11 mouse cellular contexts compared by ENCODE assay signal in genomic region chr3:59744181-59744580, GRCm38 (mm10). TPM values are rescaled to one million over a fixed set of nuclear protein-coding genes. Genes with fewer than 3 reads are reported as not detected.
DNase-seq lines count a peak whose midpoint lies in the region; ATAC-seq and TF ChIP-seq lines count a peak whose summit lies in the region.
"Had no signal": no experiment of that assay in that cellular context is flagged by ENCODE, and none has a peak within 500 bp of the region (broad histone marks: within the 10 kb centered on the region; RNA-seq: fewer than 3 reads in every experiment).

No protein-coding gene starts in this region.

- peak; percentile 12 to 27 for DNase-seq in cerebellum, postnatal 36 days
- DNase-seq in cerebellum, adult 11 months, result no peak
- no peak for DNase-seq in liver, postnatal 0 days
- DNase-seq in liver, embryonic 11.5 days (ENCODE audit: low spot score), result no peak
- DNase-seq in NIH3T3 (ENCODE audit: low read depth), result peak; percentile 71
- DNase-seq in lung, postnatal 36 days, result peak; percentile 28
- no peak for DNase-seq in right cerebral cortex, postnatal 4 days
- DNase-seq: kidney, postnatal 25 days had no signal

- H3K9ac ChIP-seq in liver, postnatal 0 days (replicated peaks), result no peak overlapping the region
- H3K9ac ChIP-seq in liver, embryonic 11.5 days (ENCODE audit: low read depth, low read length), result no peak overlapping the region
- H3K9ac ChIP-seq in neural tube, embryonic 15.5 days (replicated peaks), result no peak overlapping the region

- H3K27ac ChIP-seq in liver, postnatal 0 days (ENCODE audit: low read depth), result no peak overlapping the region
- H3K27ac ChIP-seq in liver, embryonic 11.5 days (ENCODE audit: low read depth, low read length), result no peak overlapping the region
- H3K27ac ChIP-seq in neural tube, embryonic 15.5 days (replicated peaks), result no peak overlapping the region

- H3K36me3 ChIP-seq in liver, postnatal 0 days (replicated peaks; ENCODE audit: insufficient read depth, low read length), result no peaks in the 10 kb centered on the region
- no peaks in the 10 kb centered on the region for H3K36me3 ChIP-seq in liver, embryonic 11.5 days (ENCODE audit: control insufficient read depth, insufficient read depth, low read length)
- H3K36me3 ChIP-seq in neural tube, embryonic 15.5 days, result no peaks in the 10 kb centered on the region

- no peaks in the 10 kb centered on the region for H3K27me3 ChIP-seq in liver, postnatal 0 days (ENCODE audit: insufficient read depth, low read length)
- H3K27me3 ChIP-seq in liver, embryonic 11.5 days (replicated peaks; ENCODE audit: control insufficient read depth, insufficient read depth, low read length), result no peaks in the 10 kb centered on the region
- no peaks in the 10 kb centered on the region for H3K27me3 ChIP-seq in neural tube, embryonic 15.5 days (replicated peaks)

- WGBS in liver, postnatal 0 days (ENCODE audit: insufficient replicate concordance), result 13% methylated on average over 2 of the region's 2 CpGs
- WGBS in liver, embryonic 11.5 days, result 11% methylated on average over 2 of the region's 2 CpGs
- 22% methylated on average over 2 of the region's 2 CpGs for WGBS in neural tube, embryonic 15.5 days

- no peak overlapping the region for H3K4me2 ChIP-seq in liver, postnatal 0 days (ENCODE audit: low read depth, low read length)
- H3K4me2 ChIP-seq in liver, embryonic 11.5 days, result no peak overlapping the region
- no peak overlapping the region for H3K4me2 ChIP-seq in neural tube, embryonic 15.5 days

- TF ChIP-seq EP300 in liver, postnatal 0 days (IDR thresholded peaks at IDR 0.05; ENCODE audit: low read depth), result no peak

- no peak for ATAC-seq in liver, postnatal 0 days
- no peak for ATAC-seq in liver, embryonic 11.5 days (replicated peaks; ENCODE audit: low FRiP score)
- no peak for ATAC-seq in neural tube, embryonic 15.5 days (ENCODE audit: low FRiP score)

- H3K9me3 ChIP-seq in liver, postnatal 0 days (ENCODE audit: low read length), result no peaks in the 10 kb centered on the region
- no peaks in the 10 kb centered on the region for H3K9me3 ChIP-seq in liver, embryonic 11.5 days (ENCODE audit: control insufficient read depth, low read length)
- no peaks in the 10 kb centered on the region for H3K9me3 ChIP-seq in neural tube, embryonic 15.5 days (replicated peaks)

- no peaks in the 10 kb centered on the region for H3K4me1 ChIP-seq in liver, postnatal 0 days (ENCODE audit: insufficient read depth)
- H3K4me1 ChIP-seq in liver, embryonic 11.5 days (replicated peaks; ENCODE audit: control insufficient read depth, insufficient read depth, low read length), result no peaks in the 10 kb centered on the region
- H3K4me1 ChIP-seq in neural tube, embryonic 15.5 days, result no peaks in the 10 kb centered on the region

- H3K4me3 ChIP-seq in liver, postnatal 0 days (ENCODE audit: low read depth, low read length), result no peak overlapping the region
- no peak overlapping the region for H3K4me3 ChIP-seq in liver, embryonic 11.5 days (ENCODE audit: low read depth, low read length)
- no peak overlapping the region for H3K4me3 ChIP-seq in neural tube, embryonic 15.5 days (replicated peaks)

- TF ChIP-seq CTCF in liver, postnatal 0 days (IDR thresholded peaks at IDR 0.05; ENCODE audit: low read depth), result peak; percentile 39

RNA-seq across cellular contexts. Expression of gene Gm5538, which starts 14.6 kb away (rescaled TPM):
- polyA plus RNA-seq in liver, postnatal 0 days (2015; fragmentation: Nextera tagmentation; extraction: Ambion mirVana), result not detected in 2 replicates
- not detected in 2 replicates for polyA plus RNA-seq in liver, embryonic 11.5 days (2014; fragmentation: Nextera tagmentation; extraction: Ambion mirVana)
- not detected in 2 replicates for polyA plus RNA-seq in neural tube, embryonic 15.5 days (2015; fragmentation: Nextera tagmentation; extraction: Ambion mirVana)
- polyA plus RNA-seq: frontal cortex, adult 2 months; stomach, embryonic 14.5 days had no signal

Comparison
In these comparisons a context has a peak if more than half of its experiments do, and no peak if none do; other contexts are left out.
1. DNase-seq: peak in cerebellum, postnatal 36 days (2 of 2), NIH3T3 (single experiment) and lung, postnatal 36 days (single experiment); none in cerebellum, adult 11 months (single experiment), liver, postnatal 0 days (single experiment), liver, embryonic 11.5 days (single experiment) and right cerebral cortex, postnatal 4 days (single experiment).